Mouse (Mus musculus) limb, embryonic 10.5 days (tissue): Measurements from ENCODE around the gene Tulp2. TPM values are rescaled to one million over a fixed set of nuclear protein-coding genes. Genes with fewer than 3 reads are reported as not detected.
"Not testable (repeated sequence)": the region's sequence is repeated elsewhere in the genome, so short reads cannot be mapped to it uniquely, and the experiment has no call there.

Experiments
- DNase-seq: peaks from one replicate; pipeline ENCODE4 v3.0.0-alpha.2; 2017; ENCODE audit warnings: low spot score
- H3K27ac ChIP-seq: fragments of 300-500 bp; sonication (generic); 2 replicates; pipeline ENCODE4 v1.5.1; 2016; ENCODE audit warnings: mild to moderate bottlenecking
- H3K27me3 ChIP-seq: fragments of 300-500 bp; sonication (generic); 2 replicates; pipeline ENCODE4 v1.6.1; 2016; ENCODE audit warnings: low read depth, mild to moderate bottlenecking; ENCODE audit not compliant: poor library complexity, severe bottlenecking
- H3K36me3 ChIP-seq: fragments of 300-500 bp; sonication (generic); 2 replicates; pipeline ENCODE4 v1.6.1; 2016; ENCODE audit warnings: mild to moderate bottlenecking, moderate library complexity
- H3K4me1 ChIP-seq: fragments of 300-500 bp; sonication (generic); 2 replicates; pipeline ENCODE4 v1.6.1; 2016
- H3K4me3 ChIP-seq: fragments of 300-500 bp; sonication (generic); 2 replicates; pipeline ENCODE4 v1.5.1; 2016; ENCODE audit warnings: mild to moderate bottlenecking, moderate library complexity
- H3K9me3 ChIP-seq: fragments of 300-500 bp; sonication (generic); replicated peaks from 2 replicates; pipeline ENCODE4 v1.6.1; 2016; ENCODE audit warnings: mild to moderate bottlenecking
- WGBS: fragments of 180-500 bp; shearing (Covaris S2); methylation state at CpG from one replicate; pipeline ENCODE4 v1.1.7; 2016; 5-methylcytosine and 5-hydroxymethylcytosine counted together
- polyA plus RNA-seq: library from polyadenylated mRNA; unstranded; fragments of >200 nt; fragmentation: Nextera tagmentation; extraction: Ambion mirVana; gene quantifications from 2 replicates; pipeline ENCODE4 v1.2.1, GENCODE M21; 2016

The Tulp2 gene
- polyA plus RNA-seq, 1 experiment from 2014 or later = 2.2 TPM

- H3K4me3 ChIP-seq = no peak overlapping the region
- no peaks in the 10 kb centered on the region for H3K4me1 ChIP-seq
- no peaks in the 10 kb centered on the region for H3K27me3 ChIP-seq
- WGBS = 97% methylated on average over 6 of the region's 6 CpGs
- no peaks in the 10 kb centered on the region for H3K9me3 ChIP-seq
- H3K36me3 ChIP-seq = peaks cover 98% of the 10 kb centered on the region
- H3K27ac ChIP-seq = no peak overlapping the region
- no peak for DNase-seq
These were observed 16.8 kb downstream of the Tulp2 start for GRCm38 (mm10) chr7:45498427-45498826.

GRCm38 (mm10) chr7:45507583-45507982, 25.9 kb downstream of the Tulp2 start:
- Histone ChIP-seq H3K4me1 (peaks cover 15% of the 10 kb centered on the region), H3K9me3 (no peaks in the 10 kb centered on the region), H3K27me3 (no peaks in the 10 kb centered on the region), H3K27ac (no peak overlapping the region), H3K36me3 (peaks cover 53% of the 10 kb centered on the region), H3K4me3 (no peak overlapping the region)
- 96% methylated on average over 6 of the region's 6 CpGs for WGBS
- no peak for DNase-seq

- H3K4me3 ChIP-seq = peak overlapping the region; percentile 75
- peaks cover 15% of the 10 kb centered on the region for H3K4me1 ChIP-seq
- no peak for DNase-seq
- no peaks in the 10 kb centered on the region for H3K9me3 ChIP-seq
- 0 out of 2 replicates have a peak overlapping the region, but pooled peaks have one; percentile 14 for H3K27ac ChIP-seq
- peaks cover 44% of the 10 kb centered on the region for H3K36me3 ChIP-seq
- 87% methylated on average over 6 of the region's 6 CpGs for whole genome bisulfite sequencing
- no peaks in the 10 kb centered on the region for H3K27me3 ChIP-seq
These were observed 26.9 kb downstream of the Tulp2 start for GRCm38 (mm10) chr7:45508561-45508960.

GRCm38 (mm10) chr7:45509181-45509882, 27.7 kb downstream of the Tulp2 start:
- peak overlapping the region; percentile 75 for H3K4me3 ChIP-seq
- DNase-seq = no peak
- H3K27me3 ChIP-seq = no peaks in the 10 kb centered on the region
- no peaks in the 10 kb centered on the region for H3K9me3 ChIP-seq
- WGBS = 38% methylated on average over 19 of the region's 19 CpGs
- H3K36me3 ChIP-seq = peaks cover 42% of the 10 kb centered on the region
- H3K27ac ChIP-seq = peak overlapping the region; percentile 95
- peaks cover 15% of the 10 kb centered on the region for H3K4me1 ChIP-seq

GRCm38 (mm10) chr7:45509912-45510787, 28.5 kb downstream of the Tulp2 start, which contains the start of gene Nucb1:
Gene Nucb1, minus strand, starts transcription at chr7:45510406.
- DNase-seq = peak; percentile 89
- Histone ChIP-seq H3K4me1 (peaks cover 16% of the 10 kb centered on the region), H3K36me3 (peaks cover 34% of the 10 kb centered on the region), H3K27me3 (no peaks in the 10 kb centered on the region), H3K4me3 (peak within 1 kb of the TSS; percentile 75), H3K27ac (peak within 1 kb of the TSS; percentile 95), H3K9me3 (no peaks in the 10 kb centered on the region)
- WGBS = under 1% methylated on average over 44 of the region's 44 CpGs

- H3K36me3 ChIP-seq = no peaks in the 10 kb centered on the region
- H3K4me1 ChIP-seq = peaks cover 16% of the 10 kb centered on the region
- no peaks in the 10 kb centered on the region for H3K9me3 ChIP-seq
- DNase-seq = no peak
- H3K27me3 ChIP-seq = no peaks in the 10 kb centered on the region
- 85% methylated on average over 7 of the region's 7 CpGs for WGBS
- no peak overlapping the region for H3K4me3 ChIP-seq
- H3K27ac ChIP-seq = no peak overlapping the region
These were observed 32.7 kb downstream of the Tulp2 start for GRCm38 (mm10) chr7:45514411-45514810.

GRCm38 (mm10) chr7:45515436-45515835, 33.8 kb downstream of the Tulp2 start:
- Histone ChIP-seq H3K4me1 (peaks cover 11% of the 10 kb centered on the region), H3K27ac (no peak overlapping the region), H3K36me3 (no peaks in the 10 kb centered on the region), H3K4me3 (peak overlapping the region; percentile 7), H3K27me3 (no peaks in the 10 kb centered on the region), H3K9me3 (no peaks in the 10 kb centered on the region)
- WGBS = 17% methylated on average over 16 of the region's 16 CpGs
- DNase-seq = peak; percentile 45

- H3K27me3 ChIP-seq, DNase-seq, H3K36me3 ChIP-seq, H3K9me3 ChIP-seq, H3K4me3 ChIP-seq, H3K27ac ChIP-seq: not testable (repeated sequence)
- 74% methylated on average over 5 of the region's 5 CpGs for WGBS
- H3K4me1 ChIP-seq = peaks cover 17% of the 10 kb centered on the region
These were observed 35.2 kb downstream of the Tulp2 start for GRCm38 (mm10) chr7:45516846-45517245.

- Histone ChIP-seq H3K27ac (no peak overlapping the region), H3K9me3 (no peaks in the 10 kb centered on the region), H3K4me3 (no peak overlapping the region), H3K4me1 (peaks cover 33% of the 10 kb centered on the region), H3K36me3 (peaks cover 8% of the 10 kb centered on the region), H3K27me3 (no peaks in the 10 kb centered on the region)
- 94% methylated on average over 16 of the region's 16 CpGs for WGBS
- DNase-seq = no peak
These were observed 36.9 kb downstream of the Tulp2 start for GRCm38 (mm10) chr7:45518618-45519017.

- DNase-seq = no peak
- peaks cover 15% of the 10 kb centered on the region for H3K36me3 ChIP-seq
- 77% methylated on average over 8 of the region's 8 CpGs for WGBS
- no peaks in the 10 kb centered on the region for H3K27me3 ChIP-seq
- no peaks in the 10 kb centered on the region for H3K9me3 ChIP-seq
- H3K4me3 ChIP-seq = no peak overlapping the region
- no peak overlapping the region for H3K27ac ChIP-seq
- H3K4me1 ChIP-seq = peaks cover 38% of the 10 kb centered on the region
These were observed 37.9 kb downstream of the Tulp2 start for GRCm38 (mm10) chr7:45519345-45520120.

- Histone ChIP-seq H3K27ac (no peak overlapping the region), H3K4me3 (no peak overlapping the region), H3K27me3 (no peaks in the 10 kb centered on the region), H3K9me3 (no peaks in the 10 kb centered on the region), H3K4me1 (peaks cover 43% of the 10 kb centered on the region), H3K36me3 (peaks cover 19% of the 10 kb centered on the region)
- 94% methylated on average over 7 of the region's 7 CpGs for WGBS
- no peak for DNase-seq
These were observed 38.9 kb downstream of the Tulp2 start for GRCm38 (mm10) chr7:45520605-45521004.

- no peaks in the 10 kb centered on the region for H3K27me3 ChIP-seq
- under 1% methylated on average over 28 of the region's 28 CpGs for WGBS
- H3K27ac ChIP-seq = peak overlapping the region; percentile 92
- H3K4me1 ChIP-seq = peaks cover 40% of the 10 kb centered on the region
- H3K36me3 ChIP-seq = peaks cover 19% of the 10 kb centered on the region
- DNase-seq = peak; percentile 88
- H3K9me3 ChIP-seq = no peaks in the 10 kb centered on the region
- peak overlapping the region; percentile 66 for H3K4me3 ChIP-seq
These were observed 40.1 kb downstream of the Tulp2 start for GRCm38 (mm10) chr7:45521728-45522184.
